Mouse (Mus musculus) v-Abl transformed pro-B cells (cell line): Measurements from ENCODE around the gene Catsper4.

Experiments used
- in situ Hi-C, 2 experiments: fragments of 400-800 bp; cut with MboI; formaldehyde crosslinking; loops; one replicate each; pipeline ENCODE4 v1.15.1; 2025; ENCODE audit not compliant: unreplicated experiment in 2 of 2

Catsper4 gene

DNA sequence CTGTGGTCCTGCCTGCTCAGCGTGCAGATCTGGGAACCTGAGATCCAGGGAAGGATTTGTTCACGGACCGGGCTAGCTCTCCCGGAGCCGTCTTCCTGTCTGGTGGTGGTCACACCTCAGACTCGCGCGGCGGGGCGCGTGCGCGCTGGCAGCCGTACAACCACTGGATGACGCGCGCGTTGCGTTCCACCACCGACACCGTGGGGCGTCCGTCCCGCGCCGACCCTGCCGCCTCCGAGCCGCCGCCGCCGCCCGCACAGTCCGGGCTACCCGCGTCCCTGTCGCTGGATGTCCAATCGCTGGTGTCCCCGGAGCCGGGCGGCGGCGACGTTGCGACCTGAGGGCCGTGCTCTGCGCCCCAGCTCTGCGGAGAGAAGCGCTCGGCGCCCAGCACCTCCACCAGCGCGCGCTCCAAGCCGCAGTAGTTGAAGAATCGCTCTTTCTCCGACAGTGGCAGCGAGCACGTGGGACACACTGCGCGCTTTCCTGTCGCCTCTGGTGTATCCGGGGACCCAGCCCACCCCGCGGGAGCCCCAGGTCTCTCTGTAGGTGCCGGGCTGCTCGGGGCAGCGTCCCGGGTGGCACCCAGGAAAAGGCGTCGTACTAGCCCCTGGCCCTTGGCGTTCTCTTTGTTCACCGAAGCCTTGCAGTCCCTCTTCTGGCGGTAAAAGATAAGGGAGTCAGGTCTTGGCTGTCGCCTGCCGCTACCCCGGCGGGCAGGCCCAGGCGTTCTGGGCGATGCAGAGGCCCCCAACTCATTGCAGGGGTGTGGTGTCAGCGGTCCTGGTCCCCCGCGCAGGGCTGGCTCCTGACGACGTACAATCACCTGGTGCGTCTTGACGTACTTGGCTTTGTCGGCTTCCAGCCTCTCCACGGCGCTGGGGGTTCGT lies 24.3 kb upstream of the Catsper4 start:
- in situ Hi-C loops: no loop called here

DNA sequence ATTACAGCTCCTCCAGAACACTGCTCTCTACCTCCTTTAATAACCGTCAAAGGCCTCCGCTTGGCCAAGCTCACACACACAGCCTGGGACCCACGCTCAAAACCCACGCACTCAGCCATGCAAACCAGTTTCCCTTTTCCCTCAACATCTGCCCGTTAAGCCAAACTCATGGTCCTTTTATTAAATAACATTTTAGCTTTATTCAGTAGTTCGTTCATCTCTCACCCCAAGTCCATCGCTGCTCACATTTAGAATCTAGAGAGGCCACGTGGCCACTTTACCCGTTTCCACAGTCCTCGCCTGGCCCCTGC lies 23.7 kb upstream of the Catsper4 start:
- in situ Hi-C loops: no loop called here

DNA sequence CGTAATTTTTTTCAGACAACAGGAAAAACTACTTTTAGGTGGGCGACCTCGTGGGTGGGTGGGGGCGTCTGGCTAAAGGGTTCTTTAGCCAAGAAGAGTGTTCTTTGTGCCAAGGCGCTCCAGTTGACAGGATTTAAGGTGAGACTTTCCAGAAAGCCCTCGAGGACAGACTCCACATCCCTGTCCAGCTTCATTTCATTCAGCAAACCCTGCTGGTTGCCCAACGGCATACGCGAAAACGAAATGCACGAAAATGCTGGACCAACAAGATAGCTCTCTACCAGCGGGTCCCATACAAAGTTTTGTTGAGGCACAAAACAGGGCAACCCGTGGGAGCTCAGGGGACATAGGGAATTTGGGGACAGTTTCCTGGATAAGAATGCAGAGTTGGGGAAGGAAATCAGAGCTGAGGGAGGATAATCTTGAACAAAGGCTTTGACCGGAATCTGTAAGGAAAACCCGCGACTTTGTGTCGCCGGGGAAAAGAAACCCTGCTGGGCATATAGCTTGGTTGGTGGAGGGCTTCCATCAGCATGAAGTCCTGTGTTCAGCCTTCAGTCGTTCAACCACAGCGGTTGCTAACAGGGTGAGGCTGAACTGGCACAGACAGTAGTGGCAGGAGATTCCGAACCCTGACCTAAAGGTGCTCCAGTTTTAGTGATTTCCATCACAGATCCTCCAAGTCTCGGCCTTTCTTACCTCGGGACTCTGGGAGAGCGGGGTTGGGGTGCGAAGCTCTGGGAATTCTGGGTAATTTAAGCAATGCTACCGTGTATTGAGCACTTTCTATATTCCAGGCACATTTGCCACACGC lies 23.1 kb upstream of the Catsper4 start:
- in situ Hi-C loops: no loop called here

DNA sequence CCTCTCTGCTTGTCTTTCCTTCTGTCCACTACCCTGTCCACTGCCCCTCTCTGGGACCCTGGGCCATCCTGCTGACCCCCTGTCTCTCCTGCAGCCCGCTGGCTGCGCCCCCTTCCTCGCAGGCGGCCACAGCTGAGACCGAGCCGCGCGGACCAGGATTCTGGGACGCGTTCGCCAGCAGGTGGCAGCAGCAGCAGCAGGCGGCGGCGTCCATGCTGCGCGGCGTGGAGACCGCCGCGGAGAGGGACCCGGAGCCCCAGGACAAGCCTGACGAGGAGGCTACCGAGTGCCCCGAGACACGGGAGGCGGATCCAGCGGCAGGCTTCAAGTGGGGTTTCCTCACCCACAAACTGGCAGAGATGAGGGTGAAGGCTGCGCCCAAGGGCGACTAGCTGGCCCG lies 22.5 kb upstream of the Catsper4 start:
- in situ Hi-C loops: loop anchor here (5.0 to 10.0 kb wide), 4 partner anchors 43 to 212 kb away; partner anchors contain the start of gene Cep85 (in 2 of the 2)

GRCm38 (mm10) chr4:134246719-134247258 lies 19.6 kb upstream of the Catsper4 start, which contains the start of gene Gm30191:
Gene Gm30191 (plus strand): TSS chr4:134246935.
- in situ Hi-C loops: loop anchor here (5.0 to 10.0 kb wide), 4 partner anchors 46 to 209 kb away; partner anchors contain the start of gene Cep85 (in 2 of the 2)

- in situ Hi-C loops: loop anchor here (5.0 to 10.0 kb wide), 4 partner anchors 46 to 209 kb away; partner anchors contain the start of gene Cep85 (in 2 of the 2)
Observed at GRCm38 (mm10) chr4:134246256-134246655, 19.1 kb upstream of the Catsper4 start.

GRCm38 (mm10) chr4:134245148-134245843 lies 18.1 kb upstream of the Catsper4 start, which contains the start of gene Zfp593:
Gene Zfp593 (minus strand): TSS chr4:134245592.
- in situ Hi-C loops: loop anchor here (5.0 to 10.0 kb wide), 4 partner anchors 47 to 208 kb away; partner anchors contain the start of gene Cep85 (in 2 of the 2)

DNA sequence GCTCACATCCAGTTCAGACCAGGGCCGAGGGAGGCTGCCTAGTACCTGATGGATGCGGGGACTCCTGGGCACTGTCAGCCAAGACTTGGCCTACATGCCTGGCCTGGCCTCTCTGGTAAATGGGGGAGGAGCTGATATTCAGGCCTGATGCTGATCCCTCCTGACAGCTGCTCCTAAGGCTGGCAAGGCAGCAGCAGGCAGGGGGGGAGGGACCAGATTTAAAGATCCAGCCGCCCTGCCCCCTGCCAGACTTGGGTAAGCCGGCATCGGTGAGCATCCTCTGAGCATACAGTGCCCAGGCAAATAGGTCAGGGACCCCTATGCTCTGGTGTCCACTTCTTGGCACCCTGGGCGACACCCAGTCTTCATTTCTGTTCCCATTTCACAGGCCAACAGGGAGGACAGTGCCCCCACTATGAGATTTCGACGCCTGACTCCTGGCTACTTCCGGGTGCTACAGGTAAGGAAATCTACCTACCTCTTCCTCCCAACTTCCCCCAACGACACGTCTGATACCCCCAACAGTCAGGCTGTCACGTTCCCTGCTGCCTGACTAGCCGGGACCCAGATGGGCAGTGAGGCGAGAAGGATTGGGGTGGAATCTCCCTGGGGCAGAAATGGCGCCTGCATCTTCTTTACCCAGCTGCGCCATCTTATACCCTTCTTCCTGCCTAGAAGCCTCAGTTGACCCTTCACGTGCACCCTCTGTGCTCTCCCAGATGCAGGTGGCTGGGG lies 16.5 kb upstream of the Catsper4 start, which contains the start of gene E130218I03Rik:
TSS of gene E130218I03Rik (plus strand) at position 147 of the 735 bp plus-strand sequence.
- in situ Hi-C loops: loop anchor here in 1 of 2 experiments (10.0 kb wide), 1 partner anchor 59 kb away; the partner anchor contains the start of gene Cep85

DNA sequence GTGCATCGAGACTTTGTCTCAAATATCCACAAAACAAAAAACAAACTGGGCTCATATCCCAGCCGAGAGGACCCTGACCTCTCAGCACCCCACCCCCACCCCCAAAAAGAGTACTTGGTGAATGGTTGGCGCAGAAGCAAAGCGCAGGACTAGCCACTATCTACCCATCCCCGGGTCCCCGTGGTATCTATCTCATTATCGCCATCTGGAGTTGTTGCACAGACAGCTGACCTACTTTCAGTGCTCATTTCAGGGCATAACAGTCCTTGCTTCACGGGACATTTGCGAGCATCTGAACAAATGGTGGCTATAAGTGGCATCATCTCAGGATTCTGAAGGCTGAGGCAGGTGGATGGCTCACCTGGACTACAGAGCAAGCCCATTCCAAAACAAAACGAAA lies 11.5 kb upstream of the Catsper4 start:
- in situ Hi-C loops: no loop called here

DNA sequence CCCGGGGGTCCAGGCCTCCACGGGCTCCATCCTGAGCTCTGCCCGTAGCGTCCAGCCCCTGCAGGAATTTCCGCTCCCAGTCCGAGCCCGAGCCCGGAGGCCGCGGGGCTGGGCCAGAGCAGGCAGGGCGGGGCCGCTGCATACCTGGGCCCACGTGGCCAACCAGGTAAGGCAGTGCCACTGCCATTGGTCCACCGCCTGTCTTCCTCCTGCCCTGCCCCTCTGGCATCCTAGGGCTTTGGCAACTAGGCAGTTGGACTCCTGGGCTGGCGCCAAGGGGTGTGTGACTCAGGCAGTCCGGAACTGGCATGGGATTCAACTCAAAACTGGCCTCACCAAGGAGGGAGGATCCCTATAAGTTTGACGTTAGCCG lies 11.1 kb upstream of the Catsper4 start, which contains the start of gene Cnksr1:
TSS of gene Cnksr1 (minus strand) at position 121 of the 373 bp plus-strand sequence.
- in situ Hi-C loops: no loop called here

DNA sequence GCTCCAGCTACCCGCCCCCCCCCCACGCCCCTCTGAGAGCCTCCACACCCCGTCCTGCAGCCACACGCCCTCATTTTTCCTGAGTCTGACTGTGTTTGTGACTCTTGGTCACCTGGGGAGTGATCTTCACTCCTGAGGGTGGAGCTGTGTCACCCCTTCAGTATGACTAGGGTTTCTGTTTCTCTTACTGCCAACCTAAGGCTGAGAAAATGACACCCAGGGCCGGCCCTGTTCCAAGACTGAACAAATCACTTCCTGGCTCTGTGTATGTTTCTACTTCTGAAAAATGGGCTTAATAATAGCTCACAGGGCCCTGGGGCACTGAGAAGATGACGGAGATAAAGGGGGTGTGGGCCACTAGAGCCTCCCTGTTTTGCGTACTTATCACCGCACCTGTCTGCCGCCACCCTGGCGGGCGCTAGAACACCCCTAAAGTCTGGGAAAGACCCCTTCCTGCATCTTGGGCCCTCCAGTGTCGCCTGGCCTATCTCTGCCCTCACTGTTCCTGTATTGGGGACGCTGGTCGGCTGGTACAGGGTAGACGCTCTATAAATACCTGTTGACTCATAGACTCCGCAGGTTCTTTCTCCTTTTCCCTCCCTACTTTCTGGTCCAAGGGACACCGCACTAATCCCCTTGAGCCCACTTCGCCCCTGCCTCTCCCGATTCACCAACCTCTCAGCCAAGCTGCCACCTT lies 10.5 kb upstream of the Catsper4 start:
- in situ Hi-C loops: no loop called here

DNA sequence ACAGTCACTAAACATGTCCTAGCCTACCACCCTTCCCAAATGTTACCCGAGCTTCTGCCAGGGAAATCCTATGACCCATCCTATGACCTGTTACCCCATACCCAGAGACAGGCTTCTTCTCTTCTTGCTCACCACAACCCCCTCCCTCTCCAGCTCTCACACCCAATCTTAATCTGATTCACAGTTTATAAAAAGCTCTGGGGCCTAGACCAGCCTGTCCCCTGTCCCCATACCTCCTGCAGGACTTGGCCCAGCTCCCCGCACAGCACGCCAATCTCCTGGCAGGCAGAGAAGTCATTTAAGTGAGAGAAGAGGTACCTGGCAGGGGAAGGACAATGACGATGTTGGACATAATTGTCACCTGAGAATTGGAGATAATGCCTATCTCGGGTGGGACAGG lies 7.7 kb upstream of the Catsper4 start:
- in situ Hi-C loops: no loop called here

GRCm38 (mm10) chr4:134230431-134230830 lies 3.2 kb upstream of the Catsper4 start:
- in situ Hi-C loops: no loop called here

DNA sequence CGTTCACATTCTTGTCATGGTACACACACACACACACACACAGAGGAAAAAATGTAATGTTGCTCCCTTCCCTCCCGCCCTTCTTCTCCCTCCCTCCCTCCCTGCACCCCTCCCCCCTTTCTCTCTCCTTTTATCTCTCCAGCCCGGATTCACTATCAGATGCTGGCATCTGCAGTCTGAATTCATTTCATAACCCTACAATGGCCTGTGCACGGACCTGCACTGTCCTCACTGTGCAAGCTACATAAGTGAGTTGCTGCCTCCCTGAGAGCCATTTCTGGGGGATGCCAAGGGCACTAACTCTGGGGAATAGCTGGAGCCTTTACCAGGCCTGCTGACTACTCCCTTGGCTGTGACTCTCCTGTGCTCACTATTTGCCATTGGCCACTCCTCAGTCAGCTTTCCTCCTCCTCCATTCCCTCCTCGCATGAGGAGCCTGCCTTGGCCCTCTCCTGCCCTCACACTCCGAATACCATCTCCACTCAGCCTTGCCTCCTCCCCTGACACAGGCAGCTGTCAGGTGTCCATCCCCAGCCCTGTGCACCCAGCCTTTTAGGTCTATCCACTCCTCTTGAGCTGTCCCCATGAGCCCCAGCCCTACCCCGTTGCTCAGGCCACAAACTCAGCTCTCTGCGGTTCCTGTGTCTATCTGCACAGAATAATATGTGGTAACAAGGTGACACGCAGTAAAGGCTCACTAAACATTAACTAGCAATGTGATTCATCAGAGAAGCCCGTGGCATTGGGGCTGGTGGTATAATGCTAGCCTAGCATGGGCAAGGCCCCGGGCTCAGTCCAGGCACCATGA lies 4.2 kb downstream of the Catsper4 start:
- in situ Hi-C loops: no loop called here

GRCm38 (mm10) chr4:134206488-134207053 lies 20.6 kb downstream of the Catsper4 start:
- in situ Hi-C loops: no loop called here

DNA sequence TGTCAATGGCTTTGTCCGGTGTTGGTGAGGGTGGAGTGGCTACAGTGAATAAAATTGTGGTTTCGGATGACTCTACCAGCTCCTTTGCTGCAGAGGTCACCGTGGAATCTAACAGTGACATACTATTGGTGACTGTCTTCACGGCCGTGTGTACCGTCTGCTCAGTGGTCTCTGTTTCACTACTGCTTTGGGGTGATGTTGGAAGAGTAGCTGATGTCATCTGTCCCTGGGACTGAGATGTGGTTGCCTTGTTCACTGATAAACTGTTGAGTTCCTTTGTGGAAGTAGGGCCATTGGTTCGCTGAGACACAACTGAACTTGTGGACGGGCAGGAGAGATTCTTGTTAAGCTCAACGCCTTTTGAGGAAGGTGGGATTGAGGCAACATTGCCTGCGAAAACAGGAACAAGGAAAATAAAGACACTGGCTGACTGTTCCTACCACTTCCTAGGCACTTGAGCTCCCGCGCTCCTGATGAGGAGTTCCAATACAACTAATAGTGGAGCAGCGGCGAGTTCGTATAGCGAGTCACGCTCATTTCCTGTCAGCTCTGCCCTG lies 23.8 kb downstream of the Catsper4 start:
- in situ Hi-C loops: no loop called here

DNA sequence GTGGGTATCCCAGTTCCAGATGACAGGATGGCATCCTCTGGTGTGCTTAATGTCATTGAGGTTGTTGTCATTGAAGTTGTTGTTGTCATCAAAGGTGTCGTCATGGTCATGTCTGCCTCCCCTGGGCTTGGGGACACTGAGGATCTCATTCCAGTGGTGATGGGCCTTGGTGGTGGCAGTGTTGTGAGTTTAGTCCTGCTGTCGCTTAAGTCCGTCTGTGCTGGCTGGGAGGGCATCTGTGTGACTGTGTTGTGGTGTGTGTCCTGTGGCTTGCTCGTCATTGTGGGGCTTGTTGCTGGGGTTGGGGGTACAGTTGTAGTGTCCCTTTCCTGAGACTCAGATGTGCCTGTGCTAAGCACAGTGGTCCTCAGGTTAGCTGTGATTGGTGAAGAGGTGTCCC lies 24.3 kb downstream of the Catsper4 start, which contains the start of gene Gm7534:
TSS of gene Gm7534 (minus strand) at position 101 of the 400 bp plus-strand sequence.
- in situ Hi-C loops: no loop called here
